Mouse (Mus musculus) heart, adult 8-10 months (tissue): ENCODE data around the gene Car11. TPM values are rescaled to one million over a fixed set of nuclear protein-coding genes. Genes with fewer than 3 reads are reported as not detected.

Experiments
- DNase-seq: peaks from one replicate; pipeline ENCODE4 v3.0.0; 2022; ENCODE audit warnings: low spot score
- total RNA-seq, 4 experiments: library from RNA; stranded (reverse); gene quantifications; 2 replicates each; pipeline ENCODE4 v1.2.4; 2022

Car11 gene
- total RNA-seq, 4 experiments from 2014 or later: 5.5 to 8.7 (median 8.1) TPM

- no peak for DNase-seq
Measured at GRCm38 (mm10) chr7:45710477-45711191, 11.0 kb downstream of the Car11 start.

GRCm38 (mm10) chr7:45711316-45712021 lies 11.8 kb downstream of the Car11 start:
- no peak for DNase-seq

GRCm38 (mm10) chr7:45712022-45712757 lies 12.5 kb downstream of the Car11 start:
- no peak for DNase-seq

GRCm38 (mm10) chr7:45713396-45713795 lies 13.8 kb downstream of the Car11 start:
- no peak for DNase-seq

- DNase-seq: no peak
Measured at GRCm38 (mm10) chr7:45713881-45714520, 14.4 kb downstream of the Car11 start.

GRCm38 (mm10) chr7:45714630-45715089 lies 15.0 kb downstream of the Car11 start:
- no peak for DNase-seq

- DNase-seq: peak; percentile 97
Measured at GRCm38 (mm10) chr7:45715090-45715708, 15.6 kb downstream of the Car11 start, which contains the start of gene Rpl18. Gene Rpl18 (plus strand): TSS chr7:45715457.

GRCm38 (mm10) chr7:45715741-45716459 lies 16.3 kb downstream of the Car11 start:
- no peak for DNase-seq

- no peak for DNase-seq
Measured at GRCm38 (mm10) chr7:45716460-45716857, 16.8 kb downstream of the Car11 start.

GRCm38 (mm10) chr7:45716952-45717917 lies 17.6 kb downstream of the Car11 start:
- DNase-seq: no peak

GRCm38 (mm10) chr7:45717918-45718297 lies 18.3 kb downstream of the Car11 start, which contains the start of gene Sphk2:
Gene Sphk2 (minus strand): TSS chr7:45718002.
- DNase-seq: peak; percentile 98

- DNase-seq: no peak
Measured at GRCm38 (mm10) chr7:45718331-45718730, 18.7 kb downstream of the Car11 start.

GRCm38 (mm10) chr7:45719180-45719579 lies 19.5 kb downstream of the Car11 start:
- DNase-seq: no peak

- DNase-seq: no peak
Measured at GRCm38 (mm10) chr7:45719738-45720412, 20.2 kb downstream of the Car11 start.

GRCm38 (mm10) chr7:45720413-45721233 lies 21.0 kb downstream of the Car11 start, which contains the start of gene Fam83e:
Gene Fam83e (plus strand): TSS chr7:45721212.
- no peak for DNase-seq

- DNase-seq: no peak
Measured at GRCm38 (mm10) chr7:45721234-45721571, 21.6 kb downstream of the Car11 start.

GRCm38 (mm10) chr7:45721642-45722347 lies 22.2 kb downstream of the Car11 start:
- no peak for DNase-seq
